Mouse (Mus musculus): Measurements from ENCODE around the gene Fastk. TPM values are rescaled to one million over a fixed set of nuclear protein-coding genes. Genes with fewer than 3 reads are reported as not detected.
"Not testable (repeated sequence)": the region's sequence is repeated elsewhere in the genome, so short reads cannot be mapped to it uniquely, and the experiment has no call there.

Gene Fastk
- total RNA-seq, 1 experiment from 2014 or later: 32.9 TPM

DNA sequence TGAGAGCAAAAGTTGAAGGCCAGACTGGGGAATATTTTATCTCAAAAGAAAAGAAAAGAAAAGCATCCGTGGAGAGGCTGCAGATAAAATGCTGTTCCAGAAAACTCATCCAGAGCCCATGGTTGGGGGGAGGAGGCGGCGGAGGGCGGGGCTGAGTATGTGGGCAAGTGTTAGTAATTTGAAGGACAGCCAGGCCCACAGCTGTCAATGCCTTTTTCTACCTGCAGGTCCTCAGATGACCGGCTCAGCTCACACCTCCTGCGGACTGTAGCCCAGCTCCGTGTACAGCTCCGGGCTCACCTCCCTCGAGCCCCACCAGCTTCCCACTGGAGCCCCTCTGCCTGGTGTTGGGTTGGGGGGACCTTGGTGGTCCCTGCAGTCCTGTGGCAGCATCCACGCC lies 45.4 kb downstream of the Fastk start:
- ATAC-seq (ENCODE audit: extremely low read depth, insufficient number of reproducible peaks, low FRiP score, poor library complexity, severe bottlenecking): no peak

DNA sequence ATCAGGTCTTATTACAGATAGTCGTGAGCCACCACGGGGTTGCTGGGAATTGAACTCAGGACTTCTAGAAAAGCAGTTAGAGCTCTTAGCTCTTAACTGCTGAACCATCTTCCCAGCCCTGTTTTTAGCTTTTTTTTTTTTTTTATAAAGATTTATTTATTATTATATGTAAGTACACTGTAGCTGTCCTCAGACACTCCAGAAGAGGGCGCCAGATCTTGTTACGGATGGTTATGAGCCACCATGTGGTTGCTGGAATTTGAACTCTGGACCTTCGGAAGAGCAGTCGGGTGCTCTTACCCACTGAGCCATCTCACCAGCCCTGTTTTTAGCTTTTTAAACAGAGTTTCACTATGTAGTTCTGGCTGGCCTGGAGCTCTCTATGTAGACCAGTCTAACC lies 48.8 kb downstream of the Fastk start:
- not testable (repeated sequence) for ATAC-seq (ENCODE audit: extremely low read depth, insufficient number of reproducible peaks, low FRiP score, poor library complexity, severe bottlenecking)

DNA sequence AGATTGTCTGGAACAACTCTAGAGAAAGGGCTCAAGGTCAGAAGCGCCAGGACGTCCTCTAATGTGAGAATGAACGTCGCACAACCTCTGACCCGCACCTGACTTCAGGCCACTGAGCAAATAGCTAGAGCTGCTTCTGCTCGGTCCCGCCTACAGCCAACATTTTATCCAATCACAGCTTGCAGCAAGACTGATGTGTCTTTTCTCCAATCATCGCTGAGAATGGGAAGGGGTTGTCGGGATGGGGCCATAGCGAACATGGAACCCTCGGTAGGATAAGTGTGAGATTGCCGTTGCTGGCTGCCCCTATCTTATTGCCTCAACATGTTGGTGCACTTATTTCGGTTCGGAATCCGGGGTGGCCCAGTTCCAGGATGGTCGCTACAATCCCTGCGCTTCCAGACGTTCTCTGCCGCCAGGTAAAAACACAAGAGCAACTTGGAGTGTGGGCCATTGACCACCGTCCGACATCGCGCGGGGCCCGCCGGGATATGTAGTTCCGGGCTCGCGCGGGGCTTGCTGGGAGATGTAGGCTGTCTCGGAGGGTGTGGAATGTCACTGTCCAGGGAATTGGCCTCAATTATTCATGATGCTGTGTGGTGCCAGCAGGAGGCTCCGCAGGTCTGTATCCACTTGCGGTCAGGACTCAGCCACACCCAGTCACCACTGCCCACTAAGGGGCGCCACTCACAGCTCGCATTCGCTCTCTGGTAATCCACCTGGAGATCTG lies 50.8 kb downstream of the Fastk start:
- ATAC-seq (ENCODE audit: extremely low read depth, insufficient number of reproducible peaks, low FRiP score, poor library complexity, severe bottlenecking): peak; percentile 89

DNA sequence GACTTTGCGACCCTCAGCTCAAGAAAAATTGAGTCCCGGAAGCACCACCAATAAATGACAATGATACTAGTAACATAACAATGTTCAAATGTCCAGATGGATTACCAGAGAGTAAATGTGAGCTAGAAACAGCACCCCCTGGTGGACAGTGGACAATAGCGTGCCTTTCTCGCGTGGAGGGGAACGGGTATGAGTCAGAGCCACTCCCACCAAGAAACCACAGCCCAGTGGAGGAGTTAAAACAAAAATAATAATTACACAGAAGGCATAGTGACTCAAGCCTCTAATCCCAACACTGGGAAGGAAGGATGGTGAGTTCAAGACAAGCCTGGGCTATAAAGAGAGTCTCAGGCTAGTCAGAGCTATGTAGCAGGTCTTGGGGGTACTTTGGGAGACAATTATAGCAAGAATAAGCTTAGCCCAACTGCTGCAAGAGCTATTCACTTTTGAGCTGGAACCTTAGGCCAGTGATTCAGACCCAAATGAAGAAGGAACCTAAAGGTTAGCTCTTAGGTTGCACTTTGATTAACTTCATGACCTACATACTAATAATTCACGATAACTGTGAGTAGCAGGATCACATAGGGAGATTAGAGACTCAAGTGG lies 51.6 kb downstream of the Fastk start, which contains the start of gene Abcb8:
Gene Abcb8 (plus strand): TSS at position 272 of the 606 bp plus-strand sequence.
- ATAC-seq (ENCODE audit: extremely low read depth, insufficient number of reproducible peaks, low FRiP score, poor library complexity, severe bottlenecking): peak; percentile 71

DNA sequence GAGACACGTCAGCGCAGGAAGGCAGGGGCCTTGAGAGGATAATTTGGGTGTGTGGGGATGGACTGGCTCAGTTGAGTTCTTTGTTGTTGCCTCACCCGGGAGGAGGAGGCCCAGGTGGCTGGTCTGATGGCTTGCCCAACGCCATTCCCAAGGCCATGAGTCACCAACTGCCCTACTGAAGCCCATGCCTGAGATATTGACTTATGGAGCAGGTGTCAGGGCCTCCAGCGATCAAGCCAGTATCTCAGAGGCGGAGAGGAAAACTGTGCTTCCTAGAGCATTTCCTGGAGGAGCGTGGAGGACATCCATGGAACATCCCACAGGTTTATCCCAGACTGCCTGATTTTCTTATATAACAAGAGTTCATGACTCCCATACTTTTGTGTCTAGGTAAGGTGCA lies 52.4 kb downstream of the Fastk start:
- ATAC-seq (ENCODE audit: extremely low read depth, insufficient number of reproducible peaks, low FRiP score, poor library complexity, severe bottlenecking): no peak

DNA sequence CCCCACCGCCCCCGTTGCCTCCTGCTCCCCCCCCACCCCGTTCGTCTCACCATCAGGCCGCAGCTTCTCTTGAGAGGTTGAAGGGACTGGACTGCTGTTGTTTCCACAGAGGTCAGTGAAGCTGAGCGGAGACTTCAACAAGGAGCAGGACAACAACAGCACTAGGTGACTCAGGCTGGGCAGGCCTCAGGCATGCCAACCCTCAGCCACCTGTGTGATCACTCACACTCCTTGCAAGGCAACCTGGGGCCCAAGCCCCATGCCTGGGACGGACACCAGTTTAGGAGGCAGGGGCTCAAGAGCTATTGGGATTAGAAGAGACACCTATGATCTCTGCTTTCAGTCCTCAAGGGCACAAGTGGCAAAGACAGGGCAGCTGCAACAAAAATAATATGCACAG lies 53.2 kb downstream of the Fastk start, which contains the start of gene Atg9b:
Gene Atg9b (minus strand): TSS at position 280 of the 400 bp plus-strand sequence.
- no peak for ATAC-seq (ENCODE audit: extremely low read depth, insufficient number of reproducible peaks, low FRiP score, poor library complexity, severe bottlenecking)

DNA sequence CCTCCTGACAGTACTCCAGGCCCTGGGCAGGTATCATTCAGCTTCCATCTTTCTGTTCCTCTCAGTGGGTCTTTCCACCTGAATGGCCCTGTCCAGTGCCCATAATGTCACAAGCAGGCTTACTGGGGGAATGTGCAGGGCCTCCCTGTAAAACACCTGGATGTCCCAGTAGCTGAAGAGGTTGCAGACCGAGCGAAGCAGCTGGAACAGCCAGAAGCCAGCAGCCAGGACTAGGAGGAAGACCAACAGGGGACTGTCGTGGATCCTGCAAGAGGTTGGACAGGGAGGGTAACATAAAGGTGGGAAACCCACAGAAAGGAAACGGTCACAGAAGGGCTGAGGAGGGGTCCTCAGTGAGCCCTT lies 55.4 kb downstream of the Fastk start:
- ATAC-seq (ENCODE audit: extremely low read depth, insufficient number of reproducible peaks, low FRiP score, poor library complexity, severe bottlenecking): no peak

DNA sequence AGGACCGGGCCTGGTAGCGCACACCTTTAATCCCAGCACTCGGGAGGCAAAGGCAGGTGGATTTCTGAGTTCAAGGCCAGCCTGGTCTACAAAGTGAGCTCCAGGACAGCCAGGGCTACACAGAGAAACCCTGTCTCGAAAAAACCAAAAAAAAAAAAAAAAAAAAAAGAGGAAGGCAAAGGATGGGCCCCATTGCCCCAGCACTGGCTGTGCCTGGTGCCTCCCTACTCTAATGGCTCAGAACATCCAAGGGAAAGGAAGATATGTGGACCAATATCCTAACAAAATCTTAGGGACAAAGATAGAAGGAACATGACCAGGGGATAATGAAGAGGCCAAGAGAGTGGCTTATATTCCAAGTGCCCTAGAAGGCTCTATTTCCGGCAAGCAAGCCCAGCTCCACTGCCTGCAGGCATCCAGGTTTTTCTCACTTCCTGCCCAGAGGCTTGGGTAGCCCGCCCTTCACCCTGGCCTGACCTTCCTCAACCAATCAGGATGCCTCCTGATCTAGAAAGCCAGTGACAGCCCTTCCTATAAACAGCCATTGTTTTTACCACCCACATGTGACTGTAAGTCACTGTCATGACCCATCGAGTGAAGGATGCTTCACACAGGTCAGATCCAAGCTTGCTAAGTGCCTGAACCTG lies 56.0 kb downstream of the Fastk start:
- no peak for ATAC-seq (ENCODE audit: extremely low read depth, insufficient number of reproducible peaks, low FRiP score, poor library complexity, severe bottlenecking)

Other genes starting within 250 kb of the Fastk start
- 0.12 TPM in 1 of 2 replicates, not detected in the other for gene Kcnh2, start 93.7 kb downstream of the Fastk start, total RNA-seq (2017)
- not detected in 2 replicates for gene Nos3, start 80.5 kb downstream of the Fastk start, total RNA-seq (2017)
- not detected in 2 replicates for gene Atg9b, start 53.1 kb downstream of the Fastk start, total RNA-seq (2017)
- gene Abcb8, start 51.6 kb downstream of the Fastk start, total RNA-seq (2017): 5.0 and 5.2 TPM in 2 replicates
- 0.23 TPM in 1 of 2 replicates, not detected in the other for gene Asic3, start 31.9 kb downstream of the Fastk start, total RNA-seq (2017)
- gene Cdk5, start 21.8 kb downstream of the Fastk start, total RNA-seq (2017): 30.0 and 36.6 TPM in 2 replicates
- gene Slc4a2, start 21.4 kb downstream of the Fastk start, total RNA-seq (2017): 56.8 and 58.0 TPM in 2 replicates
- gene Tmub1, start 2.6 kb upstream of the Fastk start, total RNA-seq (2017): 28.2 and 29.4 TPM in 2 replicates
- 26.1 and 28.6 TPM in 2 replicates for gene Agap3, start 6.9 kb upstream of the Fastk start, total RNA-seq (2017)
- gene Gbx1, start 81.9 kb upstream of the Fastk start, total RNA-seq (2017): not detected in 2 replicates
- not detected in 2 replicates for gene Asb10, start 95.7 kb upstream of the Fastk start, total RNA-seq (2017)
- gene 4931409K22Rik, start 111.5 kb upstream of the Fastk start, total RNA-seq (2017): not detected in 2 replicates
- gene Abcf2, start 132.2 kb upstream of the Fastk start, total RNA-seq (2017): 40.0 and 40.4 TPM in 2 replicates
- 28.4 and 37.9 TPM in 2 replicates for gene Chpf2, start 141.5 kb upstream of the Fastk start, total RNA-seq (2017)
- 0.25 and 1.0 TPM in 2 replicates for gene Smarcd3, start 179.1 kb upstream of the Fastk start, total RNA-seq (2017)
- 95.3 and 96.3 TPM in 2 replicates for gene Nub1, start 240.2 kb upstream of the Fastk start, total RNA-seq (2017)